Mouse (Mus musculus): ENCODE results near the gene Ucma.
"Not testable (repeated sequence)": the region's sequence is repeated elsewhere in the genome, so short reads cannot be mapped to it uniquely, and the experiment has no call there.

Ucma gene

GRCm38 (mm10) chr2:4975807-4976206, at the start of gene Ucma:
Gene Ucma, plus strand, starts transcription at chr2:4976122.
- no peak for DNase-seq (ENCODE audit: inconsistent age in 2 of 2, low spot score in 1 of 2)

- no peak for DNase-seq (ENCODE audit: inconsistent age in 2 of 2, low spot score in 1 of 2)
Measured at GRCm38 (mm10) chr2:4927391-4927790, 48.5 kb upstream of the Ucma start.

DNA sequence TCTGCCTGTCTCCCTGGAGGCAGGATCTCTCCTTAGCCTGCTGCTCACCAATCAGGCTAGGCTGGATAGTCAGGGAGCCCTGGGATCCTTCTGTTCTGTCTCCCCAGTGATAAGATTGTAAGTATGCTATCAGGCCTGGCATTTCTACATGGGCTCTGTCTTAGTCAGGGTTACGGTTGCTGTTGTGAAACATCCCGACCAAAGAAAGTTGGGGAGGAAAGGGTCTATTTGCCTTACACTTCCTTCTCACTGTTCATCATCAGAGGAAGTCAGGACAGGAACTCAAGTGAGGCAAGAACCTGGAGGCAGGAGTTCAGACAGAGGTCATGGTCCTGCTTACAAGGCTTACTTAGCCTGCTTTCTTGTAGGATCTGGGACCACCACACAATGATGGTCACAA, 46.7 kb upstream of the Ucma start:
- no peak for DNase-seq (ENCODE audit: inconsistent age in 2 of 2, low spot score in 1 of 2)

GRCm38 (mm10) chr2:4934516-4934915, 41.4 kb upstream of the Ucma start:
- no peak for DNase-seq (ENCODE audit: inconsistent age in 2 of 2, low spot score in 1 of 2)

DNA sequence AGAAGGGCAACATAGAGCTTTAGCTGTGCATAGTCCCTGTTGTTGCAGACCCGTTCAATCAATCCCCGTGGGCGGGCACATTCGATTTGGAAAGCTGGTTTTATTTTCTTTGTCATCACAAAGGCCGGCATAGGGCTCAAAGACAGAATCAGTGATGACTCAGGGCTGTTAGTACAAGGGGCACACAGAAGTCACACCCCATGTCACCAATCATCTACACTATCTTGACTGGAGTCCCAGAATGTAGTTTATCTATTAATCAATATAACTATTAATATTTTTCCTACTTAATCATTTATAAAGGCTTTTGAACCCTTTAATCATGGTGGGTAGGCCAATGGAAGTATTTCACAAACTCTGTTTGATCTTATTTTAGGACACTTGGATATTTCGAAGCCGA, 38.0 kb upstream of the Ucma start:
- no peak for DNase-seq (ENCODE audit: inconsistent age in 2 of 2, low spot score in 1 of 2)

DNA sequence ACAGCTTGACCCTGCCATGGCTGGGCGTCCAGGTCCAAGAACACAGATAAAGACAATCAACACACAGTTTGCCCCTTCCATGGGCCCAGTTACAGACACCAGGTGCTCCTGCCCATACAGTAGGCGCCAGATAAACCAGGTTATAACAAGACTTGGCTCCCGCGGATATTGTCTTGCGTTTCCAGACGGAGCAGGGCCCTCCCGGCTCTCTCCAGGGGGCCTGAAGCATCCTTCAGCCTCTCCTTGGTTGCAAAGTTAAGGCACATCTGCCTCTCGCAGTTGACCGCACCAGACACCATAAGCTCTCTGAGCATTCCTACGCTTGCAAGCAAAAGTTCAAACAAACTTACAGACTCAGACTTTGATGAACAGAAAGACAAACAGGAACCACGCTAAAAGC, 35.1 kb upstream of the Ucma start:
- DNase-seq (ENCODE audit: inconsistent age in 2 of 2, low spot score in 1 of 2), result no peak

DNA sequence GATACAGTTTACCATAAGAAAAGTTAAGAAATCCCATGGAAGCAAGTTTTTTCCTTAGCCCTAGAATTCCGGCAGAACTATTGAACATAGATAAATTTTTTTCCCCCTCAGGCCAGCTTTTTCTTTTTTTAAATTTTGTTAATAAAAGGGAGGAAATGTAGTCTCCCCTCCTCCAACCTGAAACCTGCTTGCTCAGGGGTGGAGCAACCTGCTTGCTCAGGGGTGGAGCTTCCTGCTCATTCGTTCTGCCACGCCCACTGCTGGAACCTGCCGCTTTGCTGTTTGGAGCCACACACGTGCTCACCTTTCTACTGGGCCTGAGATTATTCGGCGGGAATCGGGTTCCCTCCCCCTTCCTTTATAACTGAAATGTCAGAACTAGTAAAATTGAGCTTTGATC, 26.2 kb upstream of the Ucma start:
- not testable (repeated sequence) for DNase-seq (ENCODE audit: inconsistent age in 2 of 2, low spot score in 1 of 2)

DNA sequence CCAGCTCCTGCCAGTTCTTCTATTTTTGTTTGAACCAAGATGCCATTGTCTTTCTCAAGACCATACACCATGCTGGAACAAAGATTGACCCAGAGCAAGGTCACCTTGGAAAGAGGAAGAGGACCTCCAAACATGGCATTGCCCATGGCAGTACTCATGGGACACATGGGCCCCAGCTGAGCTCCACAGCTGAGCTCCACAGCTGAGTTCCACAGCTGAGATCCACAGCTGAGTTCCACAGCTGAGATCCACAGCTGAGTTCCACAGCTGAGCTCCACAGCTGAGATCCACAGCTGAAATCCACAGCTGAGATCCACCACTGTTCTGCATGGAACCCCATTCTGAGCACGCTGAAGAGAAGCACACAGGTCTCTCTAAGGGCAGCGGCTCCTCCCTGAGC, 24.9 kb upstream of the Ucma start:
- DNase-seq (ENCODE audit: inconsistent age in 2 of 2, low spot score in 1 of 2), result no peak

DNA sequence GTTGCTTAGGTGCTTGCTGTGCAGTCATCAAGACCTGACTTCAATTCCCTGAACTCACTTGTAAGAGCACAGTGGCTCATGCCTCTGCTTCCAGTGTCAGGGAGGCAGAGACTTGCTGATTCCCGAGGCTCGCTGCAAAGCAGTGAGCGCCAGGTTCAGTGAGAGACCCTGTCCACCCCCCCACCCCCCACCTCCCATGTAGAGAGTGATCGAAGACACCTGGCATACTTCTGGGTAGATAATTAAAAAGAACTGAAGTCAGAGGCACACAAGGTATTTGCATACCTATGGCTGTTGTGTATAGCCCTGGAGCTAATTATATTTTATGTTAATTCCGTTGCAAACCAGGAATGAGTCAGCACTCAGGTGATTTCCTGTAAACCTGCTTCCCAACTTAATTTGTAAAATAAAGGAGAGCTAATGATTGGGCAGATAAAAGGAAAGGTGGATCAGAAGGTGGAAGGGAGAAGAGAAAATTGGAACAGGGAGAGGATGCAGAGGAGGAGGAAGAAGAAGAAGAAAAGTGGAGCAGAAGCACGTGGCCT, 21.6 kb upstream of the Ucma start:
- DNase-seq (ENCODE audit: inconsistent age in 2 of 2, low spot score in 1 of 2), result no peak

DNA sequence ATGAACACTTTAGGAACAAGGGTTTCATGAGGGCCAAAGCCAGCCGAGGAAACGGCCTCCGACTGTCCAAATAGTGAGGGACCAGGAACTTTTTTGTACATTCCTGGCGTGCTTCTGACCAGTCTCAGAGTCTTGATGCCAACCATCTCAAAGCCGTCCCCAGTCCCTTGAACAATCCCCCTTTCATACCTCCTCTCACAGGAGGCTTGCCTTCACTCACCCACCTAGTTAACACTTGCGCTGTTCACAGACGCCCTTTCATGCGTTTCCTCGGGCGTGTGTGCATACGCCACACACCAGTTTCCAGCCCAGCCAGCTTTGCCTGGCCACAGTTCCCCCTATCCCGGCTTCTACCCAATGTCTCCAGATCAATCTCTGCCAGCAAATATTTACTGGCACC, 17.9 kb upstream of the Ucma start:
- no peak for DNase-seq (ENCODE audit: inconsistent age in 2 of 2, low spot score in 1 of 2)

DNA sequence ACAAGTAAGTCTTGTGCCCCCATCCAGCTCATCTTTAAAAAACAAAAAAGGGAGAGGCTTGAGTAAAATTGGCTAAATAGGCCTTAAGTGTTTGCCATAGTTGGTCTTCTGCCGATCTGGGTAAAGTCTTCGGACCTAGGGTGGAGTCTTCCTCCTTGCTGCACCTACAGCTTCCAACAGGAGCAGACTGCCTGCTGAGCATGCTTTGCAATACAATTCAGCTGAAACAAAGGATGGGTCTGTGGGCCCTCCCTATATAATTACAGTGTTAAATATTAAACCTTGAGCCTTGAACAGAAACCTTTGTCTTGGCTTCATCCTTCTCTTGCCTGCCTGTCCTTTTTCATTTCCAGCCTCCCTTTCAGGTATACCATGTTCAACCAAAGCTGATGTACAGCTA, 8.1 kb upstream of the Ucma start:
- DNase-seq (ENCODE audit: inconsistent age in 2 of 2, low spot score in 1 of 2), result no peak

DNA sequence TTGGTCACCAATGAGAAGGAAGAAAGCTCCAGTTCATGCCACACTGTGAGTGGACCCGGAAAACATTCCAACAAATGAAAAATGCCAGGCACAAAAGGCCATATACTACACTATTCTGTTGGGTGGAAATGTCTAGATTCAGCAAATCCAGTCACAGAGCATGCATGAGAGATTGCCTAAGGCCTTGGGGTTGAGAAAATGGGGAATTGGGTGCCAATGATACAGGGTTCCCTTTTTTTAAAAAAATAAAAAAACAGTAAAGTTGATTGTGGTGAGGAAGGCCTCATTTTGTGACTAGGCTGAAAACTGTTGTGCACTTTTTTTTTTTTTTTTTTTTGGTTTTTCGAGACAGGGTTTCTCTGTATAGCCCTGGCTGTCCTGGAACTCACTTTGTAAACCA, 6.8 kb upstream of the Ucma start:
- no peak for DNase-seq (ENCODE audit: inconsistent age in 2 of 2, low spot score in 1 of 2)

DNA sequence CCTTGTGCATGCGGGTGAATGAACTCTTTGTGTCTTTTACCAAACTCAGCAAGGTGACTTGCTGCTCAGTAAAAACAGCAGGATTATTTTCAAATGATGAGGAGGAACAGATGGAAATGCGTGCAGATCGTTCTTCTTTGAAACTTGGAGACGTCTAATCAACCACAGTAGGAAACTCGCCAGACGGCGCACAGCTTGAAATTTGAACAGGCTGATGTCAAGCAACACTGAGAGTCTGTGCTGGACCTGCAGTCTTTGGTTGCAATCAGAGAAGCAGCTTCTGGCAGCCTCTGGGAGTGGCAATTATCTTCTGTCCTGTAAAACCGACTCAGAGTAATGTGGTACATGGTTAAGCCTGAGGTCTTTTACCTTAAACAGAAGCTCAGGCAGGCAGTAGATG, 2.2 kb downstream of the Ucma start:
- no peak for DNase-seq (ENCODE audit: inconsistent age in 2 of 2, low spot score in 1 of 2)

DNA sequence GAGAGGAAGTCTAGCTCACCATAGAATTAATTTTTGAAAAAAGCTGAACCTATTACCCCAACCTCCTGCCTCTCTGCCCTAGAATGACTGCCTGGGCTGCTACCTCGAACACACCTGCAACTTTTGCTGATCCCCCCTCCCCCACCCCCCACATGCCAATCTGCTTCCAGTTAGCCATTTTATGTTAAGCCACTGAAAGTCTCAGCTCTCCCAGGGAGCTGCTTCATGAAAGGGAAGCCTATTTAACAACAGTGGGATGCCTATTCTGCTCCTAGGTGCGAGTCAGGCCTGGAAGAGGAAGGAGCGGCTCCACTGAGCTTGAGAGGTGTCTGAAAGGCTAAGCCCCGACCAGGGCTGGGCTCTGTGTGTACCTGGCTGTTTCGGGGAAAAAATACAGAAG, 8.1 kb downstream of the Ucma start:
- DNase-seq (ENCODE audit: inconsistent age in 2 of 2, low spot score in 1 of 2), result no peak

DNA sequence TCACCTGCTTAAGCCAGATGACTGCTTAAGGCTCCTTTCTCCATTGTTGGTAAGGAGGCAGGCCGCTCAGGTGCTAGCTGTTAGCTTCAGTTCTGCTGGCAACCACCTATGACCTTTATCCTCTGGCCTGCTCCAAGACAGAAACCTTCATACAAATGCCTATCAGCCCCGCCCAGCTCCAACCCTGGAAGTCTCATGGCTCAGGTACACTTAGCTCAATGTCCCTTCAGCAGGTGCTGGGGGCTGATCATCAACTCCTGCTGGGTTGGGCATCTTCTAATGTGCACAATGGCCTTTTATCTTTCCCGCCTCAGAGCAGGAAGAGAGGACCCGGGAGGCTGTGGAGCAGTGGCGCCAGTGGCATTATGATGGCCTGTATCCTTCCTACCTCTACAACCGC, 9.1 kb downstream of the Ucma start:
- no peak for DNase-seq (ENCODE audit: inconsistent age in 2 of 2, low spot score in 1 of 2)

DNA sequence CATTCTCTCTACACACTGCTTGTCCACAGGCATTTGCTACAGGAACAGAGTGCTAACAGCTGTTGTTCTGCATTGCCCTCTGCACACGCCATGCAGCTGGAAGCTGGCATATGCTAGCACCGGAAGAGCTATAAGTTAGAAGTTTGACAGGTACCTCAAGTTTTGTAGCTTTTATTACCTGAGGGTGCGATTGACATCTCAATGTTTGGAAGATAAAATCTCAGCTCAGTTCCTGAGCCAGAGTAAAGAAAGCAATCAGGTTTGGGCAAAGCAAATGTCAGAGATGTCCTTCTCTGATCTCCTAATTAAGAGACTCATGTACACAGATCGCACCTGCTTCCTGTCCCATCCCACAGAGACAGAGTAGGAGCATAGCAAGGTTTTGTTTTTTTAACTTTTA, 10.9 kb downstream of the Ucma start:
- DNase-seq (ENCODE audit: inconsistent age in 2 of 2, low spot score in 1 of 2), result no peak

DNA sequence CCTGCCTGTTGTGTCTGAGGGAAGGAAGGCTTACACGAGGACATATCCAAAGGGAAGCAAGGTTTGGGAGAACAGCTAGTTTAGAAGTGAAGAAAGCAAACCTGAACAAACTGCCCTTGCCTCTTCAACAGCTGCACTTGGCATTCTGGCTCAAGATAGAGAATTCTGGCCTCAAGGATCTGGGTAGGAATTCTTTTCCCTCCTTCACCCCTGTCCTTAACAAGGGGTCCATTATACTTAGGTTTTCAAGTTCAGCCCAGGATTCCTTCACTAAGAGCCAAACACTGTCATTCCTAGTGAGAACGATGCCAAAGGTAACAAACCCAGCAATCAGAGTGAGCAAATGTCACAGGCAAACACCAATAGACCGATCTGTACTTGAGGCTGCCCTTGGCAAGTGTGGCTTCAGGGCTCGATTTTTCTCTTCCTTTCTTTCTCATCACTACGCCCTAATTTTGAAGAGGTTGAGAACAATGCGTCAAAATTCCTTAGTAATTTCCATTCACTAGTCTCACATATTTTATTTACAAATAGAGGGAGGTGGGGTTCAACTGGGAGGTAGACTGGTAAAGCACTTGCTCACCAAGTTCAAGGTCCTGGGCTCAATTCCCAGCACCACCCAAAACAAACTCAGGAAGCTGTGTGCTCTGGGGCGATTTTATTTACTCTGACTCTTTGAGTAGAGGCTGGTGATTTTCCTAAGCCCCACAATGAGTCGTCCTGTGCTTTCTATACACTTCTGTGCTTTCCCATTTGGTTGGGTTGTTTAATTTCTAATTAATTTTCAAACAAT, 11.7 kb downstream of the Ucma start:
- no peak for DNase-seq (ENCODE audit: inconsistent age in 2 of 2, low spot score in 1 of 2)

DNA sequence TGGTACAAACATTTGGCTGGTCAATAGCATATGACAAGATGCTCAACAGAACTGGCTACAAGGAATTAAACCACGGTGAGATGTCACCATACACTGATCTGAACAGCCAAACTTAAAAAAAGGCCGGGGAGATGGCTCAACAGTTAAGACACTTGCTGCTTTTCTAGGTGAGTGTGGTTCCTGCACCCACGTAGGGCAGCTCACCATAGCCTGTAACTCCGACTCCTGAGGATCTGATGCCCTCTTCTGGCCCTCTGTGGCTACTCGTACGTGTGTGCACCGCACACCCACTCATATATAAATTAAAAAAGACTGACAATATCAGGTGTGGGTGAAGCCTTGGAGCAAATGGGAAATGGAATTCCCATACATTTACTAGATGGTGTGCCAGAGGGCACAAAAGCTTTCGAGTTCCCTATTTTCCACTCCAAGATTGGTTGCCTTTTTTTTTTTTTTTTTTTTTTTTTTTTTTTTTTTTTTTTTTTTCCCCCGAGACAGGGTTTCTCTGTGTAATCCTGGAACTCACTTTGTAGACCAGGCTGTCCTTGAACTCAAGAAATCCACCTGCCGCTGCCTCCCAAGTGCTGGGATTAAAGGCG, 13.0 kb downstream of the Ucma start:
- DNase-seq (ENCODE audit: inconsistent age in 2 of 2, low spot score in 1 of 2), result no peak

DNA sequence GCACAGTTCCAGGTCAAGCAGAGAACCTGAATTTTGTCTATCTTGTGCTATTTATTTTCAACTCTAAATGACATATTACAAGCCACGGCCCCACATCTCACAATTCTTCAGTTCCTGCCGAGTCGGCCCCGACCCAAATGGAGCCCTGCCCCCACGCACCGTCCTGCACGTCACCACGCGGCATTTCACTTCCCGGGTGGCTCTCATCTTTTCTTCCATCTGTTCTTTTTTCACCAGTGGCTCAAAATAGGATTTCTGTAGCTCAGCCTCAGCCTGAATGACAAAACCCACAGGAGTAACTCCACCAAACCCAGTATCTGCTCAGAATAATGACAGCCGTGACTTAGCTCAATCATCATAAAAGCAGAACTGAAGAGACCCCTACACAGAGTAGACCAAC, 17.7 kb downstream of the Ucma start:
- no peak for DNase-seq (ENCODE audit: inconsistent age in 2 of 2, low spot score in 1 of 2)

DNA sequence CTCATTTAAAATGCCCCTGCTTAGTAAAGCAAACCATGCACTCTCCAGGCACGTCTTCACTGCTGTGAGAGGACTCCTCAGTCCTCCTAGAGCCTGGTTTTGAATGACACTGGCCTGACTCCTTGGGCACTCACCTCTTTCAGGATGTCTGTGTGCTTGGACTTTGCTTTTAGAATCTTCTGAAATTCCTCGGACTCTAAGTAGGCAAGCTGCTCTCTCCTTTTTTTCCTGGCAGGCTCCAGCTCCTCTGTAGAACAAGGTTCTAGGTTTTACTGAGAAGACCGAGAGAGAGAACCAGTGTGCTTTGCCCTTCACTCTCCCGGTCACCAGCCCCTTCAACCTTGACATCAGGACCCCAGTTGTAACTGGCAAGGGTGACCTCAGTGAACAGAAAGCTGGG, 18.5 kb downstream of the Ucma start:
- no peak for DNase-seq (ENCODE audit: inconsistent age in 2 of 2, low spot score in 1 of 2)

DNA sequence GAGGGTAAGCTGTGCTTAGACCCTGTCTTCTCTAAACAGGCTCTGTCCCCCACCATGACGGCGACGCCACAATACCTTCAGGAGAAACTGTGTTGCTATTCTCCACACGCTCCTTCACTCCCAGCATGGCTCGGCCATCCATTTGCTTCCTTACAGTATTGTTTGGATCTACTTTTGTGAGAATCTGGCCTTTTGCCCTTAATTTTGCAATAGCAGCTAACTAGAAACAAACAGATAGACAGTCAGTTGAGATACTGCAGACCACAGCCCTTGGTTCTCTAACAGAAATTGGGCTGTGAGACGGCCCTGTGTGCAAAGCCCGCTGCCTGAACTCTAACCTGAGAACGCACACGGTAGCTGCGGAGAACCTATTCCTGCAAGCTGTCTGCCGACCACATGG, 19.7 kb downstream of the Ucma start:
- DNase-seq (ENCODE audit: inconsistent age in 2 of 2, low spot score in 1 of 2), result no peak

DNA sequence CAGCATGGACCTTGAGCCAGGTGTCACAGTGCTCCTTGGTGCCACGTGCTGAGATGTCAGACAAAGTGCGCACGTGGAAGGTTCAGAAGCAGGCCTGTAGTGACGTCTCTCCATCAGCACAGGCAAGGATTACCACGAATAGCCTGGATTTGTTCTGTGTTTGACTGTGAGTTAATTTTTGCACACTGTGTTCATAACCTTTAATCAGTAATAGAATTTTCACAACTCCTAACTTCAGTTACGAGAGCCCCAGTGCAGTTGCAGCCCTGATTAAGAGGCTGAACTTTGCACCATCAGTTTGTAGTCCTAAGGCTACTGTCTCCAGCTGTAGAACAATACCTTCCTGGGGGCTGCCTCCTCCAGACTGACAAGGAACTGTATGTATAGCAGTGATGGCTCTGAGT, 20.5 kb downstream of the Ucma start:
- no peak for DNase-seq (ENCODE audit: inconsistent age in 2 of 2, low spot score in 1 of 2)

- DNase-seq (ENCODE audit: inconsistent age in 2 of 2, low spot score in 1 of 2), result no peak
Measured at GRCm38 (mm10) chr2:4998905-4999304, 23.0 kb downstream of the Ucma start.
